Mouse (Mus musculus) ES-E14 (cell line): ENCODE measurements around the gene Cldn34b1. TPM values are rescaled to one million over a fixed set of nuclear protein-coding genes. Genes with fewer than 3 reads are reported as not detected.
"Not testable (repeated sequence)": the region's sequence is repeated elsewhere in the genome, so short reads cannot be mapped to it uniquely, and the experiment has no call there.

Experiments used
- DNase-seq: peaks from one replicate; pipeline ENCODE4 v3.0.0-alpha.2; 2013; ENCODE audit warnings: low read depth, low spot score
- H3K27ac ChIP-seq: 2 replicates; pipeline ENCODE4 v1.5.1; 2012; ENCODE audit warnings: low read depth, mild to moderate bottlenecking, low read length, moderate library complexity, mixed read lengths; ENCODE audit not compliant: poor library complexity, insufficient read depth, severe bottlenecking
- H3K36me3 ChIP-seq: 2 replicates; pipeline ENCODE4 v1.6.1; 2012; ENCODE audit warnings: mild to moderate bottlenecking, low read length, moderate library complexity, mixed read lengths; ENCODE audit not compliant: control insufficient read depth, poor library complexity, insufficient read depth, severe bottlenecking
- H3K4me1 ChIP-seq, 2 experiments: fragments of 150-350 bp in 1 of 2; sonication (generic) in 1 of 2; 2 replicates each; pipeline ENCODE4 v1.6.1; 2012; ENCODE audit warnings: low read length in 2 of 2, mild to moderate bottlenecking in 1 of 2, mixed read lengths in 1 of 2; ENCODE audit not compliant: control insufficient read depth in 2 of 2, insufficient read depth in 2 of 2, poor library complexity in 1 of 2
- H3K4me3 ChIP-seq, 2 experiments: fragments of 150-350 bp in 1 of 2; sonication (generic) in 1 of 2; 2 replicates each; pipeline ENCODE4 v1.5.1; 2012; ENCODE audit warnings: low read length in 2 of 2, low read depth in 1 of 2, mild to moderate bottlenecking in 1 of 2, mixed read lengths in 1 of 2; ENCODE audit not compliant: insufficient read depth in 1 of 2, poor library complexity in 1 of 2, severe bottlenecking in 1 of 2
- H3K9ac ChIP-seq: 2 replicates; pipeline ENCODE4 v1.6.1; 2012; ENCODE audit warnings: low read depth, mild to moderate bottlenecking, low read length, mixed read lengths; ENCODE audit not compliant: poor library complexity, insufficient read depth, severe bottlenecking
- H3K9me3 ChIP-seq: fragments of 150-350 bp; sonication (generic); 2 replicates; pipeline ENCODE4 v1.6.1; 2012; ENCODE audit warnings: low read depth, mild to moderate bottlenecking, low read length; ENCODE audit not compliant: control insufficient read depth, insufficient read depth
- in situ Hi-C, 2 experiments: fragments of 600-800 bp; cut with MboI; formaldehyde crosslinking; loops; one replicate each; pipeline ENCODE4 v1.15.1; 2025; ENCODE audit warnings: low sequenced_read_pairs in 2 of 2, inconsistent platforms in 1 of 2; ENCODE audit not compliant: unreplicated experiment in 2 of 2
- total RNA-seq: library from RNA; depleted of rRNA; stranded (reverse); fragments of 300-350 nt; gene quantifications from 2 replicates; pipeline ENCODE4 v1.2.3, GENCODE M21; 2012; rRNA removed

Gene Cldn34b1
- total RNA-seq, result not detected in 2 replicates

- H3K36me3 ChIP-seq, H3K9me3 ChIP-seq, DNase-seq, H3K9ac ChIP-seq, H3K4me3 ChIP-seq, H3K4me1 ChIP-seq, H3K27ac ChIP-seq, in situ Hi-C loops: not testable (repeated sequence)
Observed at GRCm38 (mm10) chrX:154890167-154890566, at the start of gene Cldn34b1. Gene Cldn34b1 (minus strand): TSS chrX:154890267.

GRCm38 (mm10) chrX:154935887-154936286, 45.8 kb upstream of the Cldn34b1 start, which contains the start of gene Magea6:
Gene Magea6 (minus strand): TSS chrX:154935987.
- H3K4me3 ChIP-seq, DNase-seq, H3K27ac ChIP-seq, H3K9ac ChIP-seq, H3K9me3 ChIP-seq, H3K4me1 ChIP-seq, H3K36me3 ChIP-seq, in situ Hi-C loops: not testable (repeated sequence)

Other genes starting within 250 kb of the Cldn34b1 start
- 0.36 TPM in 1 of 2 replicates, not detected in the other for gene Magea6, start 45.7 kb upstream of the Cldn34b1 start, total RNA-seq
- 0.22 TPM in 1 of 2 replicates, not detected in the other for gene Magea3, start 59.2 kb upstream of the Cldn34b1 start, total RNA-seq
- 1.1 TPM in 1 of 2 replicates, not detected in the other for gene Magea8, start 105.6 kb upstream of the Cldn34b1 start, total RNA-seq
- gene Magea5, start 172.9 kb upstream of the Cldn34b1 start, total RNA-seq, result 1.1 TPM in 1 of 2 replicates, not detected in the other
- gene Magea1, start 199.5 kb upstream of the Cldn34b1 start, total RNA-seq, result not detected in 2 replicates
- gene Magea2, start 203.4 kb upstream of the Cldn34b1 start, total RNA-seq, result 0.31 TPM in 1 of 2 replicates, not detected in the other
- not detected in 2 replicates for gene Cldn34b2, start 238.1 kb upstream of the Cldn34b1 start, total RNA-seq